Mouse (Mus musculus) ES-E14 (cell line): ENCODE results near the gene Clstn2. TPM values are rescaled to one million over a fixed set of nuclear protein-coding genes. Genes with fewer than 3 reads are reported as not detected.

Experiments
- DNase-seq: peaks from one replicate; pipeline ENCODE4 v3.0.0-alpha.2; 2013; ENCODE audit warnings: low read depth, low spot score
- H3K27ac ChIP-seq: 2 replicates; pipeline ENCODE4 v1.5.1; 2012; ENCODE audit warnings: low read depth, mild to moderate bottlenecking, low read length, moderate library complexity, mixed read lengths; ENCODE audit not compliant: poor library complexity, insufficient read depth, severe bottlenecking
- H3K36me3 ChIP-seq: 2 replicates; pipeline ENCODE4 v1.6.1; 2012; ENCODE audit warnings: mild to moderate bottlenecking, low read length, moderate library complexity, mixed read lengths; ENCODE audit not compliant: control insufficient read depth, poor library complexity, insufficient read depth, severe bottlenecking
- H3K4me1 ChIP-seq, 2 experiments: fragments of 150-350 bp in 1 of 2; sonication (generic) in 1 of 2; 2 replicates each; pipeline ENCODE4 v1.6.1; 2012; ENCODE audit warnings: low read length in 2 of 2, mild to moderate bottlenecking in 1 of 2, mixed read lengths in 1 of 2; ENCODE audit not compliant: control insufficient read depth in 2 of 2, insufficient read depth in 2 of 2, poor library complexity in 1 of 2
- H3K4me3 ChIP-seq, 2 experiments: fragments of 150-350 bp in 1 of 2; sonication (generic) in 1 of 2; 2 replicates each; pipeline ENCODE4 v1.5.1; 2012; ENCODE audit warnings: low read length in 2 of 2, low read depth in 1 of 2, mild to moderate bottlenecking in 1 of 2, mixed read lengths in 1 of 2; ENCODE audit not compliant: insufficient read depth in 1 of 2, poor library complexity in 1 of 2, severe bottlenecking in 1 of 2
- H3K9ac ChIP-seq: 2 replicates; pipeline ENCODE4 v1.6.1; 2012; ENCODE audit warnings: low read depth, mild to moderate bottlenecking, low read length, mixed read lengths; ENCODE audit not compliant: poor library complexity, insufficient read depth, severe bottlenecking
- H3K9me3 ChIP-seq: fragments of 150-350 bp; sonication (generic); 2 replicates; pipeline ENCODE4 v1.6.1; 2012; ENCODE audit warnings: low read depth, mild to moderate bottlenecking, low read length; ENCODE audit not compliant: control insufficient read depth, insufficient read depth
- CHD2 ChIP-seq: IDR thresholded peaks from 2 replicates; pipeline ENCODE4 v1.6.1; 2014; ENCODE audit warnings: mild to moderate bottlenecking, low read depth, low read length, inconsistent platforms
- HCFC1 ChIP-seq: IDR thresholded peaks from 2 replicates; pipeline ENCODE4 v1.6.1; 2012; ENCODE audit warnings: low read length, inconsistent platforms, borderline replicate concordance; ENCODE audit not compliant: insufficient read depth
- MAFK ChIP-seq: IDR thresholded peaks from 2 replicates; pipeline ENCODE4 v1.6.1; 2014; ENCODE audit warnings: mild to moderate bottlenecking, low read depth, low read length, inconsistent platforms; ENCODE audit not compliant: insufficient read depth
- ZC3H11A ChIP-seq: IDR thresholded peaks from 2 replicates; pipeline ENCODE4 v1.6.1; 2012; ENCODE audit warnings: low read depth, mild to moderate bottlenecking, inconsistent platforms, low read length, borderline replicate concordance
- ZNF384 ChIP-seq: IDR thresholded peaks from 2 replicates; pipeline ENCODE4 v1.6.1; 2012; ENCODE audit warnings: low read depth, low read length, inconsistent platforms
- in situ Hi-C, 2 experiments: fragments of 600-800 bp; cut with MboI; formaldehyde crosslinking; loops; one replicate each; pipeline ENCODE4 v1.15.1; 2025; ENCODE audit warnings: low sequenced_read_pairs in 2 of 2, inconsistent platforms in 1 of 2; ENCODE audit not compliant: unreplicated experiment in 2 of 2
- total RNA-seq: library from RNA; depleted of rRNA; stranded (reverse); fragments of 300-350 nt; gene quantifications from 2 replicates; pipeline ENCODE4 v1.2.3, GENCODE M21; 2012

Gene Clstn2
- total RNA-seq, 1 experiment, result 0.89 TPM

GRCm38 (mm10) chr9:98023069-98023468, 9.9 kb downstream of the Clstn2 start:
- Histone ChIP-seq H3K4me3 (no peak overlapping the region), H3K36me3 (no peaks in the 10 kb centered on the region), H3K4me1 (no peaks in the 10 kb centered on the region), H3K9ac (no peak overlapping the region), H3K9me3 (no peaks in the 10 kb centered on the region), H3K27ac (no peak overlapping the region)
- DNase-seq, result no peak
- in situ Hi-C loops, result no loop called here
- TF ChIP-seq ZNF384, result no peak
- TF ChIP-seq MAFK, result no peak
- no peak for TF ChIP-seq HCFC1

DNA sequence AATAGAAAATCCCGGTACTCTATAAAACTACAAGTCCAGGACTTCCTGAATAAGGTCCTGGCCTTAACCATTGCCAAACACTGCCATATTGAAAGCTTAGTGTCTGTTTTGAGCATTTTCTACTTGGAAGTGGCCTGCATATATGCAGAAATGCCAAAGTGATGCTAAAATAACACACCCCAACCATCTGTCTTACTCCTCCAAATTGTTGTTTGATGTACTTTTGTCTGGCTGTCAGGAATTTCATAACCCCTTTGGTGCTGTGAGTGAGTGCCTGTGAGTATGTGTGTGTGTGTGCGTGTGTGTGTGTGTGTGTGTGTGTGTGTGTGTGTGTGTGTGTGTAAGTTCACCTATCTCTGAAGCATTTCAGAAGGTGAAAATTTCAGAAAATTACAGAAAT, 13.1 kb downstream of the Clstn2 start:
- Histone ChIP-seq H3K4me3 (no peak overlapping the region), H3K36me3 (no peaks in the 10 kb centered on the region), H3K27ac (no peak overlapping the region), H3K9ac (no peak overlapping the region), H3K9me3 (no peaks in the 10 kb centered on the region), H3K4me1 (no peaks in the 10 kb centered on the region)
- in situ Hi-C loops, result no loop called here
- no peak for DNase-seq
- no peak for TF ChIP-seq CHD2
- TF ChIP-seq ZC3H11A, result no peak
- no peak for TF ChIP-seq HCFC1
- TF ChIP-seq MAFK, result no peak
- TF ChIP-seq ZNF384, result no peak

DNA sequence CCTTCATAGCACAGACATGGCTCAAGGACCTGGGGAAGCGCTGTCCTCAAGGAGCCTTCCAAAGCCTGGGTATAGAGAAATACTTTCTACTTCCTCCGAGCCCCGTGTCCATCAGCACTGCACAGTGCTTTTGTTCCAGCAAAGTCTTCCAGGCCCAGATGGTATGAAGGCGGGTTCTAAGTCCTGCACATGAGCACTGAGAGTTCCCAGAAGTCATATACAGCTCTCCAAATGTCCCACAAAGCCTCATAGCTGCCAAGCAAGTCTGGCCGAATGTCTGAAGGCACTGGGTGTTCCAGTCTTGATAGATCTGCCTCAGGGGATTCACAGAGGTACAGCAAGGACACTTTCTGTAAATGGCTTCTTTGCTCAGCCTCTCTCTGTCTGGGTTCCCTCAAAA, 14.3 kb downstream of the Clstn2 start:
- H3K4me1 ChIP-seq, result no peaks in the 10 kb centered on the region
- no peak overlapping the region for H3K9ac ChIP-seq
- in situ Hi-C loops, result no loop called here

DNA sequence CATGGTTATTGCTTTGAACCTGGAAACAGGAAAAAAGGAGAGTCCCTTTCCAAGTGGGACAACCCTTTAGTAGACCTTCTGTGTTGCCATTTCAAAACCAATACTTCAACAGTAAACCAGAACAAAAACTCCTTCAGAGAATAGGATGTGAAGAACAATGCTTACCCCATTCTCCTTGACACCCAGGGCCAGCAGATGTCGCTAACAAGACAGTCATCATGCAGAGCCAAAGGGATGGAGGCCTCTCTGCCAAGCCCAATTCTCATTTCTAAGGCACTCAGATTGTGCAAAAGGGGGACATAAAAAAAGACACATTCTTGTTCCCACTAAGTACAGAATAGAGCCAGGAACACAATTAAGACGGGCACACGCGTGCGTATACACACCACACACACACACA, 16.4 kb downstream of the Clstn2 start:
- in situ Hi-C loops, result no loop called here
- no peaks in the 10 kb centered on the region for H3K9me3 ChIP-seq
- H3K27ac ChIP-seq, result no peak overlapping the region
- no peaks in the 10 kb centered on the region for H3K4me1 ChIP-seq
- no peaks in the 10 kb centered on the region for H3K36me3 ChIP-seq
- no peak for DNase-seq
- no peak overlapping the region for H3K9ac ChIP-seq
- TF ChIP-seq MAFK (no peak), CHD2 (no peak), ZNF384 (no peak), ZC3H11A (no peak), HCFC1 (no peak)
- H3K4me3 ChIP-seq, result no peak overlapping the region

More for the DNA sequence above, 14.3 kb downstream of the Clstn2 start:
- no peak for DNase-seq
- no peaks in the 10 kb centered on the region for H3K9me3 ChIP-seq
- no peak overlapping the region for H3K4me3 ChIP-seq
- no peak for TF ChIP-seq ZC3H11A
- no peak for TF ChIP-seq MAFK
- no peak for TF ChIP-seq HCFC1
- TF ChIP-seq ZNF384, result no peak
- no peak for TF ChIP-seq CHD2
- no peak overlapping the region for H3K27ac ChIP-seq
- H3K36me3 ChIP-seq, result no peaks in the 10 kb centered on the region

DNA sequence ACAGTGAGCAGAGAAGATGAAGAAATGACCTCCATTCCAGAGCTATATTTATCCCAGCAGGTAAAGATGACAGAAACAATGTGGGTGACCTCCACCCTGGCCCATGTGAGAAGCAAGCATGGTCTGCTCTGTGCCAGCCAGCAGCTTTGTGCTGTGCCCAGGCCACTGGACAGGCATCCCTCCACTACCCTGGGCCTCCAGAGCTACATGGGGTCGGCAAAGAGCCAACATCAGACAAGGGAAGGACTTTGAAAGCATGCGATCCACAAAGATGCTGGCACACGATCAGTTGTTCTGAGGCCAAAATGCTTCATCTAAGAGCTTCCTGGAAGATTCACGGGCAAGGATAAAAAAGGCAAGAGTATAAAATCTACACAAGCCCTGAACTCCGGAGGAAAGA, 36.6 kb downstream of the Clstn2 start:
- Histone ChIP-seq H3K4me3 (no peak overlapping the region), H3K9ac (no peak overlapping the region), H3K27ac (no peak overlapping the region), H3K36me3 (no peaks in the 10 kb centered on the region), H3K4me1 (no peaks in the 10 kb centered on the region), H3K9me3 (no peaks in the 10 kb centered on the region)
- TF ChIP-seq CHD2 (no peak), ZNF384 (no peak), ZC3H11A (no peak), MAFK (no peak), HCFC1 (no peak)
- in situ Hi-C loops, result no loop called here
- DNase-seq, result no peak
